Mouse (Mus musculus) G1E (cell line): ENCODE measurements around the gene Atf7. TPM values are rescaled to one million over a fixed set of nuclear protein-coding genes. Genes with fewer than 3 reads are reported as not detected.

Experiments used
- ATAC-seq: 2 replicates; pipeline ENCODE4 v1.8.0; 2016; ENCODE audit warnings: mild to moderate bottlenecking; ENCODE audit not compliant: insufficient number of reproducible peaks, poor library complexity, low FRiP score, severe bottlenecking; ENCODE audit errors: extremely low read depth
- DNase-seq: peaks from one replicate; pipeline ENCODE4 v3.0.0; 2012; ENCODE audit warnings: low spot score
- H3K27me3 ChIP-seq: 2 replicates; pipeline ENCODE4 v1.6.1; 2012; ENCODE audit warnings: mild to moderate bottlenecking, low read length, inconsistent platforms; ENCODE audit not compliant: insufficient read depth
- H3K36me3 ChIP-seq: replicated peaks from 2 replicates; pipeline ENCODE3; 2012; ENCODE audit warnings: mild to moderate bottlenecking, inconsistent platforms
- H3K4me1 ChIP-seq: 2 replicates; pipeline ENCODE4 v1.6.1; 2012; ENCODE audit warnings: low read depth, low read length, inconsistent platforms, mixed read lengths; ENCODE audit not compliant: insufficient read depth
- H3K4me3 ChIP-seq: 2 replicates; pipeline ENCODE4 v1.5.1; 2012; ENCODE audit warnings: low read depth, mild to moderate bottlenecking, inconsistent platforms, low read length, moderate library complexity, mixed read lengths
- H3K9me3 ChIP-seq: replicated peaks from 2 replicates; pipeline ENCODE4 v1.6.1; 2012; ENCODE audit warnings: inconsistent platforms
- CTCF ChIP-seq: IDR thresholded peaks from 2 replicates; pipeline ENCODE4 v1.5.1; 2012; ENCODE audit warnings: low read depth, low read length, inconsistent platforms, mixed read lengths
- GATA1 ChIP-seq: IDR thresholded peaks from 2 replicates; pipeline ENCODE4 v1.6.1; 2012; ENCODE audit warnings: borderline replicate concordance, low read length, inconsistent platforms, mixed read lengths
- GATA2 ChIP-seq: IDR thresholded peaks from 2 replicates; pipeline ENCODE4 v1.6.1; 2012; ENCODE audit warnings: low read depth, low read length, inconsistent platforms, borderline replicate concordance
- POLR2AphosphoS5 ChIP-seq: IDR thresholded peaks from 2 replicates; pipeline ENCODE4 v1.6.1; 2012; ENCODE audit warnings: low read depth, low read length, inconsistent platforms; ENCODE audit not compliant: insufficient replicate concordance
- TAL1 ChIP-seq: conservative IDR thresholded peaks from 2 replicates; pipeline ENCODE4 v1.6.1; 2012; ENCODE audit warnings: low read depth, low read length, inconsistent platforms, mixed read lengths
- polyA plus RNA-seq: library from polyadenylated mRNA; stranded (reverse); fragments of >175 nt; gene quantifications from 2 replicates; pipeline ENCODE4 v1.2.3, GENCODE M21; 2012
- total RNA-seq, 2 experiments: library from RNA; stranded (forward) in 1 of 2; stranded (reverse) in 1 of 2; fragments of 200-1000 nt in 1 of 2; fragments of >200 nt in 1 of 2; fragmentation: Nextera tagmentation in 1 of 2; gene quantifications; 2 replicates each; pipeline ENCODE4 v1.2.3; 2014 to 2017

The Atf7 gene
- total and polyA plus RNA-seq, 3 experiments = 13.6 to 200 (median 29.3) TPM

- no peak for TF ChIP-seq GATA2
- Histone ChIP-seq H3K27me3 (no peaks in the 10 kb centered on the region), H3K36me3 (peaks cover 93% of the 10 kb centered on the region), H3K4me3 (no peak overlapping the region), H3K9me3 (no peaks in the 10 kb centered on the region), H3K4me1 (peaks cover 35% of the 10 kb centered on the region)
- no peak for DNase-seq
- no peak for ATAC-seq
Measured at GRCm38 (mm10) chr15:102501084-102501814, 124.0 kb downstream of the Atf7 start.

DNA sequence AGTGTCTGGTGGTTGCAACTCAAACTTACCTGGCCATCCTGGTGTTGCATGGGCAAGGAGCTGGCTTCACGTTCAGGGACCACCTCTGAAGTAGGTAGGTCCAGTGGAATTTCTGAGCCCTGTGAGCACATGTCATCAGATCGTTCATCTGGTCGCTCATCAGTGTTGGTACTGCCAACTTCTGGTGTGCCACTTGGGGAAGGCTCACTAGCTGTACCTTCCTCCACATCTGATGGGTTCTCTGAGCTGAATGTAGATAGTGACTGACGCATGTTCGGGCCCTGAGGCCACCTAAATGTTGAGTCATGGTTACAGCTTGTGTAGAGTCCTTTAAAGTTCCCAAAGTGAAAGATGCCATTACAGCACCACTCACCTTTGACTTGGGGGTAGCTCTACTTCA, 124.8 kb downstream of the Atf7 start:
- no peaks in the 10 kb centered on the region for H3K9me3 ChIP-seq
- no peak overlapping the region for H3K4me3 ChIP-seq
- peaks cover 29% of the 10 kb centered on the region for H3K4me1 ChIP-seq
- no peak for DNase-seq
- no peak for TF ChIP-seq CTCF
- peaks cover 95% of the 10 kb centered on the region for H3K36me3 ChIP-seq
- no peak for ATAC-seq
- no peaks in the 10 kb centered on the region for H3K27me3 ChIP-seq

GRCm38 (mm10) chr15:102499851-102500250, 125.4 kb downstream of the Atf7 start:
- Histone ChIP-seq H3K36me3 (peaks cover 95% of the 10 kb centered on the region), H3K4me1 (peaks cover 23% of the 10 kb centered on the region), H3K4me3 (no peak overlapping the region), H3K27me3 (no peaks in the 10 kb centered on the region), H3K9me3 (no peaks in the 10 kb centered on the region)
- ATAC-seq (no peak), DNase-seq (no peak)
- no peak for TF ChIP-seq POLR2AphosphoS5
- no peak for TF ChIP-seq CTCF
- TF ChIP-seq GATA1 = no peak
- TF ChIP-seq TAL1 = no peak
- no peak for TF ChIP-seq GATA2

GRCm38 (mm10) chr15:102499370-102499769, 125.9 kb downstream of the Atf7 start:
- no peak overlapping the region for H3K4me3 ChIP-seq
- H3K27me3 ChIP-seq = no peaks in the 10 kb centered on the region
- no peak for TF ChIP-seq TAL1
- no peak for TF ChIP-seq GATA1
- TF ChIP-seq CTCF = no peak
- TF ChIP-seq POLR2AphosphoS5 = no peak
- TF ChIP-seq GATA2 = no peak
- H3K9me3 ChIP-seq = no peaks in the 10 kb centered on the region
- no peak for DNase-seq
- H3K36me3 ChIP-seq = peaks cover 97% of the 10 kb centered on the region
- H3K4me1 ChIP-seq = peaks cover 23% of the 10 kb centered on the region
- ATAC-seq = no peak

GRCm38 (mm10) chr15:102498322-102498721, 126.9 kb downstream of the Atf7 start:
- TF ChIP-seq CTCF (no peak), GATA2 (no peak), GATA1 (no peak), POLR2AphosphoS5 (no peak), TAL1 (no peak)
- Histone ChIP-seq H3K4me3 (no peak overlapping the region), H3K4me1 (peaks cover 26% of the 10 kb centered on the region), H3K9me3 (no peaks in the 10 kb centered on the region), H3K27me3 (no peaks in the 10 kb centered on the region), H3K36me3 (peaks cover 97% of the 10 kb centered on the region)
- ATAC-seq = no peak
- DNase-seq = no peak

DNA sequence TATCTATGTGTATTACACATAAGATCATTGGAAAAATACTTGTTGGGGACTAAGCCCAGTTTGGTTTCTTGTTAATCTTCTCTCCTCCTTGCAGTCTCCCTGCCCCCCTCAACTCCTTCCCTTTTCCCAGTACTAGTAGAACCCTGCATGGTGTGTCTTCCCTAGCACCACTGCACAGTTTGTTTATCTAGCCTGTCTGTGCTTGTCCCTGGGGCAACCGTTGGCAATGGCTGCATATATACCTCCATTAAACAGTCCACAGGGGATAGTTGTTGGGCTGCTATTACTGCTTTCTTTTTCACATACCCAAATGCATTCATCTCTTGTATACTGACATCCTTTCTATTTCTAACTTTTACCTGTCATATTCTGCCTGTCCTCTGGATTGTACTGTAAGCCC, 137.6 kb downstream of the Atf7 start:
- Histone ChIP-seq H3K4me3 (no peak overlapping the region), H3K4me1 (peaks cover 23% of the 10 kb centered on the region), H3K9me3 (no peaks in the 10 kb centered on the region), H3K27me3 (no peaks in the 10 kb centered on the region), H3K36me3 (peaks cover 92% of the 10 kb centered on the region)
- ATAC-seq (no peak), DNase-seq (no peak)
- TF ChIP-seq TAL1 (no peak), CTCF (no peak)

DNA sequence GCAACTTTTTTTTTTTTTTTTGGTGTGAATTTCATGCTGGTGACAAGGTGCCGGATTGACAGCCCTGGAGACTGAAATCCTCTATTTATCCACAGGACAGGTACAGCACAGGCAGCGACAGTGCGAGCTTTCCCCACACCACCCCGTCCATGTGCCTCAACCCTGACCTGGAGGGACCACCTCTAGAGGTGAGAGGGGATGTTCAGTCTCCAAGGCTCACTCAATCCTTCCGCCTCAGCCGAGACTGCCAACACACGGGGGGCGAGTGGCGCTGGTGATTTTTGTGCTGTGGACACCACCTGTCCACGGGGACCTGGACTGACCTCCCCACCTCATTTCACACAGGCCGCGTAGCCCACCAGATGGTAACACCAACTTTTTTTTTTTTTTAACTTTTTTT, 139.4 kb downstream of the Atf7 start:
- peaks cover 23% of the 10 kb centered on the region for H3K4me1 ChIP-seq
- no peaks in the 10 kb centered on the region for H3K9me3 ChIP-seq
- H3K4me3 ChIP-seq = no peak overlapping the region
- H3K27me3 ChIP-seq = no peaks in the 10 kb centered on the region
- H3K36me3 ChIP-seq = peaks cover 92% of the 10 kb centered on the region
- no peak for DNase-seq
- ATAC-seq = no peak
- no peak for TF ChIP-seq TAL1
- TF ChIP-seq CTCF = no peak
- TF ChIP-seq POLR2AphosphoS5 = no peak
- no peak for TF ChIP-seq GATA2
- TF ChIP-seq GATA1 = no peak
